ENCODE assay signal across 12 mouse cellular contexts in the genomic region with DNA sequence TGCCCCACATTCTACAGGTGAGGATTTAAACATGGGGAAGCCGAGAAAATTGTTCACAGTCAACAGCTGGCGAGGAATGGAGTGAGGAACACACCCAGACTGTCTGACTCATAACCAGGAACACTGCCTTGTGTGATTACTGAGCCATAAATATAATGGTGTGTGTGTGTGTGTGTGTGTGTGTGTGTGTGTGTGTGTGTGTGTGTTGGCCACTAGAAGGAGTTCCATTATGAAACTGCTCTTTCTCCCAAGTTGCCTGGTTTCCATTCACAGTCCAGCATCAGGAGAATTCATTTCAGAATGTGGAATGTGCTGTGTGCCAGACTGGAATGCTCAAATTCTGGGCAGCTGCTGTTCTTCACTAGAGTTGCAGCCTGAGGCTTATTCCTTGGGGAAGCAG.
DNase-seq lines count a peak whose midpoint lies in the region; ATAC-seq and TF ChIP-seq lines count a peak whose summit lies in the region.
"Had no signal": no experiment of that assay in that cellular context is flagged by ENCODE, and none has a peak within 500 bp of the region (broad histone marks: within the 10 kb centered on the region; RNA-seq: fewer than 3 reads in every experiment).

No protein-coding gene starts in this region.

- peak; percentile 13 for DNase-seq in heart, adult 8-10 months (ENCODE audit: low spot score)
- DNase-seq in heart, embryonic 10.5 days (ENCODE audit: low spot score), result no peak
- DNase-seq in urinary bladder, postnatal 36 days (ENCODE audit: low spot score in 2 of 2), result peak; percentile 9 to 16
- no peak for DNase-seq in urinary bladder, postnatal 4 days (ENCODE audit: low spot score in 2 of 2)
- DNase-seq in telencephalon, adult 2 months (ENCODE audit: low read depth, low spot score), result peak; percentile 33
- DNase-seq in kidney, postnatal 10 days, result no peak
- no peak for DNase-seq in liver, postnatal 0 days
- DNase-seq: midbrain, embryonic 14.5 days had no signal

- no peaks in the 10 kb centered on the region for H3K4me1 ChIP-seq in heart, embryonic 10.5 days
- no peaks in the 10 kb centered on the region for H3K4me1 ChIP-seq in intestine, embryonic 15.5 days (replicated peaks)
- no peaks in the 10 kb centered on the region for H3K4me1 ChIP-seq in liver, postnatal 0 days (ENCODE audit: insufficient read depth)
- H3K4me1 ChIP-seq: heart, embryonic 13.5 days; liver, embryonic 15.5 days; neural tube, embryonic 15.5 days had no signal

- 83% methylated on average over 2 of the region's 2 CpGs for WGBS in heart, embryonic 10.5 days
- 58% methylated on average over 2 of the region's 2 CpGs for WGBS in intestine, embryonic 15.5 days
- 74% methylated on average over 2 of the region's 2 CpGs for WGBS in liver, postnatal 0 days (ENCODE audit: insufficient replicate concordance)

- H3K9ac ChIP-seq in intestine, embryonic 15.5 days, result no peak overlapping the region
- no peak overlapping the region for H3K9ac ChIP-seq in liver, postnatal 0 days (replicated peaks)
- H3K9ac ChIP-seq: heart, embryonic 13.5 days; liver, embryonic 15.5 days; neural tube, embryonic 15.5 days had no signal

- H3K9me3 ChIP-seq in heart, embryonic 10.5 days, result no peaks in the 10 kb centered on the region
- H3K9me3 ChIP-seq in intestine, embryonic 15.5 days, result no peaks in the 10 kb centered on the region
- no peaks in the 10 kb centered on the region for H3K9me3 ChIP-seq in liver, postnatal 0 days (ENCODE audit: low read length)
- H3K9me3 ChIP-seq: heart, embryonic 13.5 days; liver, embryonic 15.5 days; neural tube, embryonic 15.5 days had no signal

- H3K4me2 ChIP-seq in intestine, embryonic 15.5 days (replicated peaks), result no peak overlapping the region
- H3K4me2 ChIP-seq in liver, postnatal 0 days (ENCODE audit: low read depth, low read length), result no peak overlapping the region
- H3K4me2 ChIP-seq: heart, embryonic 13.5 days; liver, embryonic 15.5 days; neural tube, embryonic 15.5 days had no signal

- H3K27me3 ChIP-seq in heart, embryonic 10.5 days (ENCODE audit: insufficient read depth, poor library complexity, severe bottlenecking), result no peaks in the 10 kb centered on the region
- H3K27me3 ChIP-seq in intestine, embryonic 15.5 days (replicated peaks), result no peaks in the 10 kb centered on the region
- H3K27me3 ChIP-seq in liver, postnatal 0 days (ENCODE audit: insufficient read depth, low read length), result no peaks in the 10 kb centered on the region
- H3K27me3 ChIP-seq: heart, embryonic 13.5 days; liver, embryonic 15.5 days; neural tube, embryonic 15.5 days had no signal

- peak; percentile 77 for ATAC-seq in intestine, embryonic 15.5 days
- no peak for ATAC-seq in liver, postnatal 0 days

- no peak for TF ChIP-seq CTCF in liver, postnatal 0 days (IDR thresholded peaks at IDR 0.05; ENCODE audit: low read depth)

- H3K36me3 ChIP-seq in heart, embryonic 10.5 days, result no peaks in the 10 kb centered on the region
- no peaks in the 10 kb centered on the region for H3K36me3 ChIP-seq in intestine, embryonic 15.5 days
- no peaks in the 10 kb centered on the region for H3K36me3 ChIP-seq in liver, postnatal 0 days (replicated peaks; ENCODE audit: insufficient read depth, low read length)
- H3K36me3 ChIP-seq: heart, embryonic 13.5 days; liver, embryonic 15.5 days; neural tube, embryonic 15.5 days had no signal

- TF ChIP-seq EP300 in liver, postnatal 0 days (IDR thresholded peaks at IDR 0.05; ENCODE audit: low read depth), result no peak

- H3K27ac ChIP-seq in heart, embryonic 10.5 days, result no peak overlapping the region
- H3K27ac ChIP-seq in intestine, embryonic 15.5 days, result no peak overlapping the region
- no peak overlapping the region for H3K27ac ChIP-seq in liver, postnatal 0 days (ENCODE audit: low read depth)
- H3K27ac ChIP-seq: heart, embryonic 13.5 days; liver, embryonic 15.5 days; neural tube, embryonic 15.5 days had no signal

- no peak overlapping the region for H3K4me3 ChIP-seq in heart, embryonic 10.5 days
- no peak overlapping the region for H3K4me3 ChIP-seq in intestine, embryonic 15.5 days (replicated peaks)
- H3K4me3 ChIP-seq in liver, postnatal 0 days (ENCODE audit: low read depth, low read length), result no peak overlapping the region
- H3K4me3 ChIP-seq: heart, embryonic 13.5 days; liver, embryonic 15.5 days; neural tube, embryonic 15.5 days had no signal

Comparison
In these comparisons a context has a peak if more than half of its experiments do, and no peak if none do; other contexts are left out.
1. DNase-seq: peak in heart, adult 8-10 months (single experiment), urinary bladder, postnatal 36 days (2 of 2) and telencephalon, adult 2 months (single experiment); none in heart, embryonic 10.5 days (single experiment), urinary bladder, postnatal 4 days (0 of 2), kidney, postnatal 10 days (single experiment) and liver, postnatal 0 days (single experiment).